Mouse (Mus musculus): ENCODE results near the gene Smad9.

DNA sequence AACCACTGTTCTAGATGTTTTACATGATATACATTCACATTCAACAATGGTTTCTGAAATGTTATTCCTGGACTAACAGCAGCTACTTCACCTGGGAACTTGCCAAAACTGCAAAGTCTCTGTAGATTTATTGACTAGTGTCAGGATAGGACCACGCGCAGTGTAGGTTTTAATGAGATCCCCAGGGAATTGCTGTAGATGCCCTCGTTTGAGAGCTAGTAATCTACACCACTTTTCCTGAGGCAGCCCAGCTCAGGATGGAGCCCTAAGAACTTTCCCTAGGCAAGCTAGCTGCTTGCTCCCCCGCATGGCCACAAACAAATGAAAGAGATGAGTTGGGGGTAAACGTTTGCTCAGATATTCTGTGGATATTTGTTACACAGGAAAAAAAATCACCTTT lies 67.1 kb downstream of the Smad9 start:
- no peak for TF ChIP-seq POLR2A (IDR thresholded peaks at IDR 0.05; ENCODE audit: extremely low read depth, insufficient read depth, low read length)
- TF ChIP-seq CTCF (IDR thresholded peaks at IDR 0.05; ENCODE audit: low read depth, low read length) = no peak
